Mouse (Mus musculus): ENCODE data around the gene Btbd35f11. TPM values are rescaled to one million over a fixed set of nuclear protein-coding genes. Genes with fewer than 3 reads are reported as not detected.
"Not testable (repeated sequence)": the region's sequence is repeated elsewhere in the genome, so short reads cannot be mapped to it uniquely, and the experiment has no call there.

Gene Btbd35f11
- not detected in 2 replicates for polyA plus RNA-seq (2014; fragmentation: Nextera tagmentation; extraction: Ambion mirVana)

GRCm38 (mm10) chrX:3443590-3443989 is at the start of gene Btbd35f11:
Gene Btbd35f11 (minus strand): TSS chrX:3443690.
- not testable (repeated sequence) for H3K4me3 ChIP-seq (replicated peaks; ENCODE audit: low read length); H3K9me3 ChIP-seq (ENCODE audit: control insufficient read depth, low read length); H3K27ac ChIP-seq; DNase-seq (ENCODE audit: low spot score); H3K4me1 ChIP-seq (replicated peaks; ENCODE audit: control insufficient read depth, insufficient read depth, low read length); H3K9ac ChIP-seq; H3K36me3 ChIP-seq (replicated peaks; ENCODE audit: control insufficient read depth, insufficient read depth); ATAC-seq (ENCODE audit: low FRiP score); H3K27me3 ChIP-seq (ENCODE audit: control insufficient read depth, insufficient read depth, low read length); H3K4me2 ChIP-seq (replicated peaks)
- WGBS: 62% methylated on average over 2 of the region's 3 CpGs

GRCm38 (mm10) chrX:3409946-3410345 is 33.5 kb downstream of the Btbd35f11 start:
- WGBS: 93% methylated on average over 1 of the region's 2 CpGs
- not testable (repeated sequence) for H3K36me3 ChIP-seq (replicated peaks; ENCODE audit: control insufficient read depth, insufficient read depth); H3K9ac ChIP-seq; DNase-seq (ENCODE audit: low spot score); H3K27me3 ChIP-seq (ENCODE audit: control insufficient read depth, insufficient read depth, low read length); H3K4me2 ChIP-seq (replicated peaks); H3K4me1 ChIP-seq (replicated peaks; ENCODE audit: control insufficient read depth, insufficient read depth, low read length); H3K9me3 ChIP-seq (ENCODE audit: control insufficient read depth, low read length); H3K27ac ChIP-seq; H3K4me3 ChIP-seq (replicated peaks; ENCODE audit: low read length); ATAC-seq (ENCODE audit: low FRiP score)

Other genes with a start within 250 kb of the Btbd35f11 start
- not detected in 2 replicates for gene Btbd35f24, start 247.9 kb downstream of the Btbd35f11 start, polyA plus RNA-seq (2014; fragmentation: Nextera tagmentation; extraction: Ambion mirVana)